Mouse (Mus musculus): ENCODE data around the gene Krtap1-5.

Gene Krtap1-5

DNA sequence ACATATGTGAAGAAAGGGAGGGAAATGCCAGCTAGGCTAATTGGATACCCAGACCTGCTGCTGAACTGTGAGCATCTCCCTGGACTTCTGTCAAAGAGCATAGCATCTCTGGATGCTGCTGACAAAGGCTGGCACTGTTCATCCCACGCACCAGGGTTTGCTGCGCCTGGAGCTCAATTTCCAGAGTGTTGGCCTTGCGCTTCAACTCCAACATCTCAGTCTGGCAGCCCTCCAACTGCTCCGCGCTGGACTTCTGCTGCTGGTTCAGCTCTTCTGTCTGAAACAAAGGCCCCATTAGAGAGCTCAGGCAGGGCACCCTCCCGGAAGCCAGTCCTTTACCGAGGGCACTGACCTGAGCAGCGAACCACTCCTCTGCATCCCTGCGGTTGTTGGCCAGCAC is 41.1 kb downstream of the Krtap1-5 start:
- DNase-seq = no peak
